Mouse (Mus musculus) adrenal gland, adult 2 months (tissue): ENCODE data around the gene Junb. TPM values are rescaled to one million over a fixed set of nuclear protein-coding genes. Genes with fewer than 3 reads are reported as not detected.

Experiments
- DNase-seq: peaks from one replicate; pipeline ENCODE4 v3.0.0; 2021
- microRNA-seq, 2 experiments: library from miRNA; unstranded; fragments of <30 nt; microRNA quantifications; one replicate each; pipeline ENCODE4 v1.2.0; 2021
- polyA plus RNA-seq: library from polyadenylated mRNA; depleted of rRNA; stranded (reverse); fragments of >200 nt; gene quantifications from 2 replicates; pipeline ENCODE4 v1.2.3, GENCODE M21; 2012; rRNA removed
- total RNA-seq, 2 experiments: library from RNA; stranded (reverse); gene quantifications; 2 replicates each; pipeline ENCODE4 v1.2.3; 2021

The Junb gene
- total and polyA plus RNA-seq, 3 experiments, result 37.0 to 91.4 (median 90.7) TPM

- no peak for DNase-seq
Observed at GRCm38 (mm10) chr8:84937620-84938485, 40.7 kb downstream of the Junb start.

GRCm38 (mm10) chr8:84936962-84937546 lies 41.5 kb downstream of the Junb start, which contains the start of gene Mast1:
Gene Mast1, minus strand, starts transcription at chr8:84937359.
- peak; percentile 74 for DNase-seq

GRCm38 (mm10) chr8:84936041-84936961 lies 42.2 kb downstream of the Junb start:
- no peak for DNase-seq

- DNase-seq, result no peak
Observed at GRCm38 (mm10) chr8:84935489-84935888, 43.0 kb downstream of the Junb start.

GRCm38 (mm10) chr8:84934860-84935259 lies 43.7 kb downstream of the Junb start:
- no peak for DNase-seq

- no peak for DNase-seq
Observed at GRCm38 (mm10) chr8:84933767-84934559, 44.6 kb downstream of the Junb start.

GRCm38 (mm10) chr8:84930582-84930981 lies 47.9 kb downstream of the Junb start:
- DNase-seq, result no peak

GRCm38 (mm10) chr8:84928456-84929306 lies 49.8 kb downstream of the Junb start:
- DNase-seq, result peak; percentile 68

- no peak for DNase-seq
Observed at GRCm38 (mm10) chr8:84927513-84927912, 51.0 kb downstream of the Junb start.

- no peak for DNase-seq
Observed at GRCm38 (mm10) chr8:84925557-84925956, 53.0 kb downstream of the Junb start.

Small RNA genes within 50 kb of the gene (microRNA-seq; reads per million reads assigned to microRNA genes)
- 0 reads per million in 2 experiments for gene Gm24197

Other genes starting within 250 kb of the Junb start
- 100 to 1,000 TPM in 1 of 2 experiments, 10 to 100 TPM in 1; 91.3 to 113 TPM for gene Nfix, start 178.4 kb downstream of the Junb start, total RNA-seq
- gene Nfix, start 178.4 kb downstream of the Junb start, polyA plus RNA-seq, result 47.0 and 59.9 TPM in 2 replicates
- 10 to 100 TPM; 11.5 to 12.2 TPM for gene Dand5, start 155.9 kb downstream of the Junb start, total RNA-seq
- gene Dand5, start 155.9 kb downstream of the Junb start, polyA plus RNA-seq, result 5.1 and 7.0 TPM in 2 replicates
- 10 to 100 TPM; 72.6 to 74.9 TPM for gene Gadd45gip1, start 147.2 kb downstream of the Junb start, total RNA-seq
- 141 and 196 TPM in 2 replicates for gene Gadd45gip1, start 147.2 kb downstream of the Junb start, polyA plus RNA-seq
- 100 to 1,000 TPM; 122 to 141 TPM for gene Rad23a, start 138.1 kb downstream of the Junb start, total RNA-seq
- gene Rad23a, start 138.1 kb downstream of the Junb start, polyA plus RNA-seq, result 128 and 131 TPM in 2 replicates
- 100 to 1,000 TPM; 684 to 730 TPM for gene Calr, start 131.8 kb downstream of the Junb start, total RNA-seq
- 88.2 and 91.2 TPM in 2 replicates for gene Calr, start 131.8 kb downstream of the Junb start, polyA plus RNA-seq
- 10 to 100 TPM; 61.6 to 69.3 TPM for gene Farsa, start 121.7 kb downstream of the Junb start, total RNA-seq
- gene Farsa, start 121.7 kb downstream of the Junb start, polyA plus RNA-seq, result 45.3 and 51.4 TPM in 2 replicates
- gene Syce2, start 106.6 kb downstream of the Junb start, total RNA-seq, result 1 to 10 TPM; 8.0 to 8.7 TPM
- gene Syce2, start 106.6 kb downstream of the Junb start, polyA plus RNA-seq, result 0.80 and 2.1 TPM in 2 replicates
- gene Gcdh, start 84.8 kb downstream of the Junb start, total RNA-seq, result 10 to 100 TPM; 50.1 to 59.0 TPM
- 652 and 657 TPM in 2 replicates for gene Gcdh, start 84.8 kb downstream of the Junb start, polyA plus RNA-seq
- gene Klf1, start 76.8 kb downstream of the Junb start, total RNA-seq, result under 1 TPM; 0.17 to 0.23 TPM
- 0.41 and 0.61 TPM in 2 replicates for gene Klf1, start 76.8 kb downstream of the Junb start, polyA plus RNA-seq
- gene Dnase2a, start 70.2 kb downstream of the Junb start, total RNA-seq, result 10 to 100 TPM; 10.9 to 17.5 TPM
- 12.1 and 13.3 TPM in 2 replicates for gene Dnase2a, start 70.2 kb downstream of the Junb start, polyA plus RNA-seq
- gene Mast1, start 41.4 kb downstream of the Junb start, total RNA-seq, result 1 to 10 TPM; 1.5 to 2.8 TPM
- gene Mast1, start 41.4 kb downstream of the Junb start, polyA plus RNA-seq, result 3.7 and 4.4 TPM in 2 replicates
- gene Rtbdn, start 31.7 kb downstream of the Junb start, total RNA-seq, result not detected
- gene Rtbdn, start 31.7 kb downstream of the Junb start, polyA plus RNA-seq, result 0.25 and 0.34 TPM in 2 replicates
- 1 to 10 TPM; 2.1 to 2.4 TPM for gene Gm49661, start 9.3 kb downstream of the Junb start, total RNA-seq
- 2.1 TPM in 1 of 2 replicates, not detected in the other for gene Gm49661, start 9.3 kb downstream of the Junb start, polyA plus RNA-seq
- gene Prdx2, start 9.1 kb downstream of the Junb start, total RNA-seq, result 100 to 1,000 TPM; 671 to 700 TPM
- 181 and 240 TPM in 2 replicates for gene Prdx2, start 9.1 kb downstream of the Junb start, polyA plus RNA-seq
- 100 to 1,000 TPM in 1 of 2 experiments, 10 to 100 TPM in 1; 87.7 to 112 TPM for gene Rnaseh2a, start 9.0 kb downstream of the Junb start, total RNA-seq
- 61.7 and 76.6 TPM in 2 replicates for gene Rnaseh2a, start 9.0 kb downstream of the Junb start, polyA plus RNA-seq
- 1 to 10 TPM; 6.1 to 6.2 TPM for gene Hook2, start 11.9 kb upstream of the Junb start, total RNA-seq
- 6.5 and 6.7 TPM in 2 replicates for gene Hook2, start 11.9 kb upstream of the Junb start, polyA plus RNA-seq
- gene Best2, start 35.8 kb upstream of the Junb start, total RNA-seq, result not detected
- gene Best2, start 35.8 kb upstream of the Junb start, polyA plus RNA-seq, result 0.18 TPM in 1 of 2 replicates, not detected in the other
- gene Asna1, start 46.6 kb upstream of the Junb start, total RNA-seq, result 100 to 1,000 TPM; 106 TPM
- 89.4 and 104 TPM in 2 replicates for gene Asna1, start 46.6 kb upstream of the Junb start, polyA plus RNA-seq
- gene Trir, start 48.1 kb upstream of the Junb start, total RNA-seq, result 100 to 1,000 TPM; 160 to 184 TPM
- gene Trir, start 48.1 kb upstream of the Junb start, polyA plus RNA-seq, result 64.2 and 67.6 TPM in 2 replicates
- 100 to 1,000 TPM in 1 of 2 experiments, 10 to 100 TPM in 1; 68.3 to 101 TPM for gene Tnpo2, start 58.2 kb upstream of the Junb start, total RNA-seq
- gene Tnpo2, start 58.2 kb upstream of the Junb start, polyA plus RNA-seq, result 44.7 and 54.1 TPM in 2 replicates
- 10 to 100 TPM; 12.3 to 13.5 TPM for gene Fbxw9, start 81.3 kb upstream of the Junb start, total RNA-seq
- 55.8 and 56.2 TPM in 2 replicates for gene Fbxw9, start 81.3 kb upstream of the Junb start, polyA plus RNA-seq
- not detected for gene Gm5741, start 89.3 kb upstream of the Junb start, total RNA-seq
- not detected in 2 replicates for gene Gm5741, start 89.3 kb upstream of the Junb start, polyA plus RNA-seq
- 10 to 100 TPM; 26.0 to 28.3 TPM for gene Dhps, start 93.0 kb upstream of the Junb start, total RNA-seq
- gene Dhps, start 93.0 kb upstream of the Junb start, polyA plus RNA-seq, result 68.6 and 69.6 TPM in 2 replicates
- 10 to 100 TPM; 77.5 to 90.1 TPM for gene Wdr83os, start 102.0 kb upstream of the Junb start, total RNA-seq
- 104 and 142 TPM in 2 replicates for gene Wdr83os, start 102.0 kb upstream of the Junb start, polyA plus RNA-seq
- 10 to 100 TPM; 17.4 to 24.9 TPM for gene Wdr83, start 102.6 kb upstream of the Junb start, total RNA-seq
- 15.3 and 17.4 TPM in 2 replicates for gene Wdr83, start 102.6 kb upstream of the Junb start, polyA plus RNA-seq
- gene Man2b1, start 104.6 kb upstream of the Junb start, total RNA-seq, result 10 to 100 TPM; 34.0 to 52.7 TPM
- gene Man2b1, start 104.6 kb upstream of the Junb start, polyA plus RNA-seq, result 36.1 and 46.0 TPM in 2 replicates
- gene Zfp791, start 144.4 kb upstream of the Junb start, total RNA-seq, result 1 to 10 TPM; 1.6 to 2.0 TPM
- 0.08 and 0.25 TPM in 2 replicates for gene Zfp791, start 144.4 kb upstream of the Junb start, polyA plus RNA-seq
- gene Cks1brt, start 173.2 kb upstream of the Junb start, total RNA-seq, result not detected
- gene Cks1brt, start 173.2 kb upstream of the Junb start, polyA plus RNA-seq, result not detected in 2 replicates
- not detected for gene Olfr371, start 247.3 kb upstream of the Junb start, total RNA-seq
- not detected in 2 replicates for gene Olfr371, start 247.3 kb upstream of the Junb start, polyA plus RNA-seq